ENCODE assay signal across 8 mouse cellular contexts in the genomic region with DNA sequence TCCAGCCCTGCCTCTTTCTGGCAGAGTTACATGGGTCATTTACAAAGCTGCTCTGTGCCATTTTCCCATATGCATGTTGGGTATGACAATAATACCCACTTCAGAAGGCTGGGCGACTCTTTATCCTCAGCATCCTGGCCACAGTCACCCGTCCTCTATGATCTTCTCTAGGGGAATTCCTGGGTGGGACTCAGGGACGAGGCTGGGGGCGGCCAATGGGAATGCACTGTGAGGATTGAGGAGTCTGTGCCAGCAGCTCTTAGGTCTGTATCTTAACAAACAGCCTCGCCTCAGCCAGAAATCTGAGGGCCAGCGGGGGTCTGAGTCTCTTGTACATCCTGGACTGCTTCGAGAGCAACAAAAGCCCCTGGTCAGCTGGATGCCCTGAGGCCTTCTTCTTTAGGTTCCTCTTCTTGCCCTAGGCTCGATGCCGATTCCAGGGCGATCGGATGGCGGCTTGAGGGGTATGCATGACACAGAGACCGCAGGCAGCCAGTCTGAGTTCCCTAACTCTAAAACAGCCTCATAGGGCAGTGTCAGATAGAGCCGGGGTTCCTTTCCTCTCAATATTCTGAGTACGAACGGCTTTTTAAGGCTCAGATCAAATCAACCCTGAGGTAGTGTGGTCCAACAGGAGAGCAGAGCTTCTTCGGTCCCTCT. TPM values are rescaled to one million over a fixed set of nuclear protein-coding genes. Genes with fewer than 3 reads are reported as not detected.
A peak's percentile ranks its signal among the peaks of the same experiment; 100 is the strongest.
DNase-seq lines count a peak whose midpoint lies in the region; ATAC-seq and TF ChIP-seq lines count a peak whose summit lies in the region.

No protein-coding gene starts in this region.

- H3K27ac ChIP-seq in spleen, adult 2 months (ENCODE audit: insufficient read depth, low read length) = peak overlapping the region; percentile 55
- H3K27ac ChIP-seq in forebrain, embryonic 15.5 days (replicated peaks) = peak overlapping the region; percentile 90
- H3K27ac ChIP-seq in limb, embryonic 12.5 days = peak overlapping the region; percentile 73; the same call in 1 of the 2 replicates
- H3K27ac ChIP-seq in olfactory bulb, adult 2 months (ENCODE audit: insufficient read depth, low read depth, low read length) = peak overlapping the region; percentile 84

- H3K4me2 ChIP-seq in forebrain, embryonic 15.5 days (replicated peaks) = peak overlapping the region; percentile 98
- peak overlapping the region; percentile 100 for H3K4me2 ChIP-seq in limb, embryonic 12.5 days

- ATAC-seq in forebrain, embryonic 15.5 days (replicated peaks) = no peak
- ATAC-seq in limb, embryonic 12.5 days (ENCODE audit: insufficient number of reproducible peaks, insufficient read depth, low FRiP score, low TSS enrichment, low read depth) = no peak

- no peaks in the 10 kb centered on the region for H3K9me3 ChIP-seq in forebrain, embryonic 15.5 days
- H3K9me3 ChIP-seq in limb, embryonic 12.5 days = no peaks in the 10 kb centered on the region

- no peaks in the 10 kb centered on the region for H3K36me3 ChIP-seq in spleen, adult 2 months (ENCODE audit: control insufficient read depth, insufficient read depth, low read length)
- peaks cover 8% of the 10 kb centered on the region; the same call in 1 of the 2 replicates for H3K36me3 ChIP-seq in forebrain, embryonic 15.5 days
- H3K36me3 ChIP-seq in limb, embryonic 12.5 days = peaks cover 24% of the 10 kb centered on the region

- peaks cover 17% of the 10 kb centered on the region; the same call in 1 of the 2 replicates for H3K4me1 ChIP-seq in spleen, adult 2 months (ENCODE audit: control insufficient read depth, insufficient read depth, insufficient read length)
- H3K4me1 ChIP-seq in forebrain, embryonic 15.5 days = peaks cover 80% of the 10 kb centered on the region
- H3K4me1 ChIP-seq in limb, embryonic 12.5 days (replicated peaks) = peaks cover 86% of the 10 kb centered on the region
- H3K4me1 ChIP-seq in olfactory bulb, adult 2 months (ENCODE audit: control insufficient read depth, insufficient read depth, low read length) = peaks cover 68% of the 10 kb centered on the region

- TF ChIP-seq POLR2A in spleen, adult 2 months (IDR thresholded peaks at IDR 0.05; ENCODE audit: low read depth, low read length) = no peak
- no peak for TF ChIP-seq POLR2A in olfactory bulb, adult 2 months (IDR thresholded peaks at IDR 0.05; ENCODE audit: insufficient read depth, low read depth, low read length)

- no peak for DNase-seq in spleen, adult 2 months (ENCODE audit: low read depth in 1 of 2, low spot score in 2 of 2)
- no peak for DNase-seq in spleen, postnatal 10 days (ENCODE audit: low spot score in 2 of 2)
- DNase-seq in thymus, postnatal 36 days = no peak
- DNase-seq in adrenal gland, postnatal 25 days = no peak
- no peak for DNase-seq in right cerebral cortex, postnatal 14 days

- H3K9ac ChIP-seq in forebrain, embryonic 15.5 days (replicated peaks) = peak overlapping the region; percentile 74
- peak overlapping the region; percentile 74 for H3K9ac ChIP-seq in limb, embryonic 12.5 days (replicated peaks)

- no peak for TF ChIP-seq CTCF in spleen, adult 2 months (IDR thresholded peaks at IDR 0.05; ENCODE audit: extremely low read depth, insufficient read depth, insufficient read length, insufficient replicate concordance)
- no peak for TF ChIP-seq CTCF in olfactory bulb, adult 2 months (IDR thresholded peaks at IDR 0.05; ENCODE audit: insufficient read depth, low read depth, low read length)

- peak overlapping the region; percentile 66 for H3K4me3 ChIP-seq in spleen, adult 2 months (ENCODE audit: extremely low read depth, insufficient read depth, insufficient read length)
- H3K4me3 ChIP-seq in forebrain, embryonic 15.5 days = peak overlapping the region; percentile 57
- peak overlapping the region; percentile 59 for H3K4me3 ChIP-seq in limb, embryonic 12.5 days (replicated peaks)
- peak overlapping the region; percentile 70 for H3K4me3 ChIP-seq in olfactory bulb, adult 2 months (ENCODE audit: insufficient read depth, low read depth, low read length)

- H3K27me3 ChIP-seq in spleen, adult 2 months (ENCODE audit: control insufficient read depth, insufficient read depth, low read length) = no peaks in the 10 kb centered on the region
- no peaks in the 10 kb centered on the region for H3K27me3 ChIP-seq in forebrain, embryonic 15.5 days
- H3K27me3 ChIP-seq in limb, embryonic 12.5 days = no peaks in the 10 kb centered on the region

- WGBS in spleen, adult 2 months = 27% methylated on average over 17 of the region's 17 CpGs
- WGBS in forebrain, embryonic 15.5 days = 17% methylated on average over 17 of the region's 17 CpGs
- 47% methylated on average over 17 of the region's 17 CpGs for WGBS in limb, embryonic 12.5 days
- WGBS in olfactory bulb, adult 2 months = 39% methylated on average over 17 of the region's 17 CpGs

RNA-seq across cellular contexts. Expression of a gene that starts 8.2 kb away (rescaled TPM):
- polyA plus RNA-seq in spleen, adult 2 months (2012; rRNA removed) = 89.4 and 96.8 TPM in 2 replicates
- polyA plus RNA-seq in forebrain, embryonic 15.5 days (2015; fragmentation: Nextera tagmentation; extraction: Ambion mirVana) = 113 and 118 TPM in 2 replicates
- polyA plus RNA-seq in limb, embryonic 12.5 days (2016; fragmentation: Nextera tagmentation; extraction: Ambion mirVana) = 157 and 170 TPM in 2 replicates
- polyA plus RNA-seq in olfactory bulb, adult 2 months (2012; ENCODE audit: insufficient read depth, insufficient read length, low replicate concordance, missing spikeins) = 46.6 TPM in 1 of 2 replicates, not detected in the other
- total RNA-seq in adrenal gland, postnatal 25 days (2021) = 121 and 144 TPM in 2 replicates

RNA-seq across cellular contexts. Expression of a gene that starts 23.0 kb away (rescaled TPM):
- 29.0 and 35.1 TPM in 2 replicates for polyA plus RNA-seq in spleen, adult 2 months (2012; rRNA removed)
- 42.8 and 42.9 TPM in 2 replicates for polyA plus RNA-seq in forebrain, embryonic 15.5 days (2015; fragmentation: Nextera tagmentation; extraction: Ambion mirVana)
- polyA plus RNA-seq in limb, embryonic 12.5 days (2016; fragmentation: Nextera tagmentation; extraction: Ambion mirVana) = 13.6 and 14.4 TPM in 2 replicates
- polyA plus RNA-seq in olfactory bulb, adult 2 months (2012; ENCODE audit: insufficient read depth, insufficient read length, low replicate concordance, missing spikeins) = not detected in 2 replicates
- total RNA-seq in adrenal gland, postnatal 25 days (2021) = 4.1 and 6.1 TPM in 2 replicates

RNA-seq across cellular contexts. Expression of a gene that starts 23.9 kb away (rescaled TPM):
- polyA plus RNA-seq in spleen, adult 2 months (2012; rRNA removed) = 25.2 and 30.8 TPM in 2 replicates
- polyA plus RNA-seq in forebrain, embryonic 15.5 days (2015; fragmentation: Nextera tagmentation; extraction: Ambion mirVana) = 58.5 and 62.2 TPM in 2 replicates
- 30.1 and 31.2 TPM in 2 replicates for polyA plus RNA-seq in limb, embryonic 12.5 days (2016; fragmentation: Nextera tagmentation; extraction: Ambion mirVana)
- not detected in 2 replicates for polyA plus RNA-seq in olfactory bulb, adult 2 months (2012; ENCODE audit: insufficient read depth, insufficient read length, low replicate concordance, missing spikeins)
- total RNA-seq in adrenal gland, postnatal 25 days (2021) = 5.7 and 9.1 TPM in 2 replicates

RNA-seq across cellular contexts. Expression of a gene that starts 31.9 kb away (rescaled TPM):
- 3.7 and 3.9 TPM in 2 replicates for polyA plus RNA-seq in spleen, adult 2 months (2012; rRNA removed)
- polyA plus RNA-seq in forebrain, embryonic 15.5 days (2015; fragmentation: Nextera tagmentation; extraction: Ambion mirVana) = 5.5 and 5.8 TPM in 2 replicates
- 8.9 and 9.3 TPM in 2 replicates for polyA plus RNA-seq in limb, embryonic 12.5 days (2016; fragmentation: Nextera tagmentation; extraction: Ambion mirVana)
- polyA plus RNA-seq in olfactory bulb, adult 2 months (2012; ENCODE audit: insufficient read depth, insufficient read length, low replicate concordance, missing spikeins) = not detected in 2 replicates
- total RNA-seq in adrenal gland, postnatal 25 days (2021) = 8.1 and 11.3 TPM in 2 replicates

RNA-seq across cellular contexts. Expression of a gene that starts 38.9 kb away (rescaled TPM):
- polyA plus RNA-seq in spleen, adult 2 months (2012; rRNA removed) = 120 and 255 TPM in 2 replicates
- 79.8 and 83.6 TPM in 2 replicates for polyA plus RNA-seq in forebrain, embryonic 15.5 days (2015; fragmentation: Nextera tagmentation; extraction: Ambion mirVana)
- polyA plus RNA-seq in limb, embryonic 12.5 days (2016; fragmentation: Nextera tagmentation; extraction: Ambion mirVana) = 30.5 and 33.3 TPM in 2 replicates
- not detected in 2 replicates for polyA plus RNA-seq in olfactory bulb, adult 2 months (2012; ENCODE audit: insufficient read depth, insufficient read length, low replicate concordance, missing spikeins)
- total RNA-seq in adrenal gland, postnatal 25 days (2021) = 43.3 and 45.8 TPM in 2 replicates
